In the genomic region with DNA sequence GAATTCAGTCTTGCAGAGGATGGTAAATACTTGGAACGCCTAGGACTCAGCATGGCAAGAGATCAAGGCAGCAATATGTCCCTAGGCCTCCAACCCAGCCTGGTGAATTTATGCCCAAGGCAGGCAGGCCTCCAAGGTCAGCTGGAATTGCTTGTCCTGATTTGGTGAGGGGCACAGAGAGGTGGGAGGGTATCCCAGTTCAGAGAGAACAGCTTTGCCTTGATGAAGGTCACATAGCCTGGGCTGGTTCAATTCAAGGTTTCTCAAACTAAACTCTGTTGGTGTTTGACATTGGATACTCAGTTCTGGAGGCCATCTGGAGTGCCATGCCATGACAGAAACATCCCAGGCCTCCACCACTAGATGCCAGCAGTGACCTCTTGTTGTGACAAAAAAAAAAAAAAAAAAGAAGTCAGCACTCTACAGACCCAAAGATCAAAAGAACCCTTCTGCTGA, we compare ENCODE assay signal across 9 mouse cellular contexts. TPM values are rescaled to one million over a fixed set of nuclear protein-coding genes. Genes with fewer than 3 reads are reported as not detected.
A peak's percentile ranks its signal among the peaks of the same experiment; 100 is the strongest.
DNase-seq lines count a peak whose midpoint lies in the region; ATAC-seq and TF ChIP-seq lines count a peak whose summit lies in the region.
"Had no signal": no experiment of that assay in that cellular context is flagged by ENCODE, and none has a peak within 500 bp of the region (broad histone marks: within the 10 kb centered on the region; RNA-seq: fewer than 3 reads in every experiment).

No protein-coding gene starts in this region.

- H3K4me1 ChIP-seq in hindbrain, embryonic 10.5 days (replicated peaks): peaks cover 3% of the 10 kb centered on the region; the same call in 1 of the 2 replicates
- H3K4me1 ChIP-seq in hindbrain, embryonic 12.5 days: no peaks in the 10 kb centered on the region
- no peaks in the 10 kb centered on the region for H3K4me1 ChIP-seq in ES-E14 (ENCODE audit: control insufficient read depth in 2 of 2, insufficient read depth in 2 of 2, low read length in 2 of 2, poor library complexity in 1 of 2)
- no peaks in the 10 kb centered on the region for H3K4me1 ChIP-seq in hindbrain, embryonic 11.5 days (replicated peaks; ENCODE audit: control insufficient read depth, insufficient read depth, low read length)

- H3K36me3 ChIP-seq in hindbrain, embryonic 10.5 days: no peaks in the 10 kb centered on the region
- H3K36me3 ChIP-seq in hindbrain, embryonic 12.5 days: no peaks in the 10 kb centered on the region
- no peaks in the 10 kb centered on the region for H3K36me3 ChIP-seq in ES-E14 (ENCODE audit: control insufficient read depth, insufficient read depth, low read length, poor library complexity, severe bottlenecking)
- H3K36me3 ChIP-seq in hindbrain, embryonic 11.5 days (ENCODE audit: control insufficient read depth, insufficient read depth, low read length): no peaks in the 10 kb centered on the region

- no peaks in the 10 kb centered on the region for H3K9me3 ChIP-seq in hindbrain, embryonic 10.5 days
- no peaks in the 10 kb centered on the region for H3K9me3 ChIP-seq in hindbrain, embryonic 12.5 days (replicated peaks)
- no peaks in the 10 kb centered on the region for H3K9me3 ChIP-seq in ES-E14 (ENCODE audit: control insufficient read depth, insufficient read depth, low read depth, low read length)
- H3K9me3 ChIP-seq in hindbrain, embryonic 11.5 days (ENCODE audit: control insufficient read depth, low read length): no peaks in the 10 kb centered on the region

- in situ Hi-C loops in ES-E14 (cut with MboI; ENCODE audit: low sequenced_read_pairs in 2 of 2, unreplicated experiment in 2 of 2): no loop called here

- no peak overlapping the region for H3K27ac ChIP-seq in hindbrain, embryonic 10.5 days
- H3K27ac ChIP-seq in hindbrain, embryonic 12.5 days: no peak overlapping the region
- no peak overlapping the region for H3K27ac ChIP-seq in ES-E14 (ENCODE audit: insufficient read depth, low read depth, low read length, poor library complexity, severe bottlenecking)
- no peak overlapping the region for H3K27ac ChIP-seq in hindbrain, embryonic 11.5 days (ENCODE audit: low read depth, low read length)

- ATAC-seq in hindbrain, embryonic 12.5 days (ENCODE audit: low FRiP score): no peak
- no peak for ATAC-seq in megakaryocyte-erythroid progenitor cell, adult 5-6 weeks (replicated peaks; ENCODE audit: low FRiP score, low TSS enrichment, poor library complexity, severe bottlenecking)
- ATAC-seq in frontal cortex, adult (ENCODE audit: low TSS enrichment): no peak
- no peak for ATAC-seq in hindbrain, embryonic 11.5 days (ENCODE audit: low FRiP score)

- WGBS in hindbrain, embryonic 10.5 days: 28% methylated on average over 1 of the region's 1 CpGs
- 50% methylated on average over 1 of the region's 1 CpGs for WGBS in hindbrain, embryonic 12.5 days
- WGBS in hindbrain, embryonic 11.5 days: 46% methylated on average over 1 of the region's 1 CpGs

- no peak overlapping the region for H3K9ac ChIP-seq in hindbrain, embryonic 12.5 days
- no peak overlapping the region for H3K9ac ChIP-seq in ES-E14 (ENCODE audit: insufficient read depth, low read depth, low read length, poor library complexity, severe bottlenecking)
- no peak overlapping the region for H3K9ac ChIP-seq in hindbrain, embryonic 11.5 days (ENCODE audit: low read depth, low read length)

- peak; percentile 8 for DNase-seq in hindbrain, embryonic 10.5 days (ENCODE audit: low spot score)
- no peak for DNase-seq in ES-E14 (ENCODE audit: low read depth, low spot score)
- peak; percentile 50 for DNase-seq in cerebellum, adult 9-10 months
- DNase-seq in kidney, adult 9 months: peak; percentile 59
- no peak for DNase-seq in hindbrain, embryonic 11.5 days (ENCODE audit: low spot score)

- no peaks in the 10 kb centered on the region for H3K27me3 ChIP-seq in hindbrain, embryonic 10.5 days (ENCODE audit: insufficient read depth, poor library complexity, severe bottlenecking)
- H3K27me3 ChIP-seq in hindbrain, embryonic 12.5 days: no peaks in the 10 kb centered on the region
- H3K27me3 ChIP-seq in hindbrain, embryonic 11.5 days (ENCODE audit: control insufficient read depth, insufficient read depth, low read length): no peaks in the 10 kb centered on the region

- no peak overlapping the region for H3K4me2 ChIP-seq in hindbrain, embryonic 12.5 days (replicated peaks)
- no peak overlapping the region for H3K4me2 ChIP-seq in hindbrain, embryonic 11.5 days (replicated peaks; ENCODE audit: low read depth, low read length)

- no peak overlapping the region for H3K4me3 ChIP-seq in hindbrain, embryonic 10.5 days
- no peak overlapping the region for H3K4me3 ChIP-seq in hindbrain, embryonic 12.5 days
- H3K4me3 ChIP-seq in ES-E14 (ENCODE audit: insufficient read depth in 1 of 2, low read depth in 1 of 2, low read length in 2 of 2, poor library complexity in 1 of 2, severe bottlenecking in 1 of 2): no peak overlapping the region
- no peak overlapping the region for H3K4me3 ChIP-seq in hindbrain, embryonic 11.5 days (ENCODE audit: low read depth, low read length)
- H3K4me3 ChIP-seq: myocyte had no signal

TF ChIP-seq in ES-E14, 5 proteins besides CTCF, POLR2A, EP300 and RAD21:
- TF ChIP-seq ZC3H11A (IDR thresholded peaks at IDR 0.05; ENCODE audit: borderline replicate concordance, low read depth, low read length) (no peak), ZNF384 (IDR thresholded peaks at IDR 0.05; ENCODE audit: low read depth, low read length) (peak; percentile 93)
TF ChIP-seq in ES-E14: peak in this region for 1.

RNA-seq across cellular contexts. Expression of a gene that starts 48.3 kb away (rescaled TPM):
- polyA plus RNA-seq in hindbrain, embryonic 10.5 days (2016; fragmentation: Nextera tagmentation; extraction: Ambion mirVana): 0.20 and 0.40 TPM in 2 replicates
- 0.27 and 0.43 TPM in 2 replicates for polyA plus RNA-seq in hindbrain, embryonic 12.5 days (2016; fragmentation: Nextera tagmentation; extraction: Ambion mirVana)
- total RNA-seq in ES-E14 (2012; rRNA removed): 0.04 TPM in 1 of 2 replicates, not detected in the other
- not detected in 2 replicates for total RNA-seq in megakaryocyte-erythroid progenitor cell, adult 5-6 weeks (2014; fragmentation: Nextera tagmentation)
- not detected in 2 replicates for total RNA-seq in megakaryocyte-erythroid progenitor cell, adult 5-6 weeks (2017)
- polyA plus RNA-seq in hindbrain, embryonic 11.5 days (2014; fragmentation: Nextera tagmentation; extraction: Ambion mirVana): 0.28 TPM in 2 replicates

Comparison
In these comparisons a context has a peak if more than half of its experiments do, and no peak if none do; other contexts are left out.
1. DNase-seq: peak in hindbrain, embryonic 10.5 days (single experiment), cerebellum, adult 9-10 months (single experiment) and kidney, adult 9 months (single experiment); none in ES-E14 (single experiment) and hindbrain, embryonic 11.5 days (single experiment).